Mouse (Mus musculus) thymus, postnatal 4 days (tissue): ENCODE results near the gene Aire.

ENCODE experiments used
- DNase-seq: peaks from one replicate; pipeline ENCODE4 v3.0.0; 2021

Gene Aire

GRCm38 (mm10) chr10:78043406-78043836 lies at the start of gene Aire:
TSS of gene Aire (minus strand) at chr10:78043610.
- DNase-seq: peak; percentile 91

- no peak for DNase-seq
Observed at GRCm38 (mm10) chr10:78092725-78093029, 49.3 kb upstream of the Aire start.

- no peak for DNase-seq
Observed at GRCm38 (mm10) chr10:78091865-78092724, 48.7 kb upstream of the Aire start.

- no peak for DNase-seq
Observed at GRCm38 (mm10) chr10:78090706-78091491, 47.5 kb upstream of the Aire start.

- DNase-seq: no peak
Observed at GRCm38 (mm10) chr10:78090246-78090645, 46.8 kb upstream of the Aire start.

GRCm38 (mm10) chr10:78087101-78087511 lies 43.7 kb upstream of the Aire start:
- DNase-seq: peak; percentile 42

- peak; percentile 18 for DNase-seq
Observed at GRCm38 (mm10) chr10:78086444-78087061, 43.1 kb upstream of the Aire start.

- DNase-seq: no peak
Observed at GRCm38 (mm10) chr10:78085711-78086110, 42.3 kb upstream of the Aire start.

- no peak for DNase-seq
Observed at GRCm38 (mm10) chr10:78084073-78084472, 40.7 kb upstream of the Aire start.

GRCm38 (mm10) chr10:78079955-78080591 lies 36.7 kb upstream of the Aire start:
- DNase-seq: no peak

GRCm38 (mm10) chr10:78078276-78078675 lies 34.9 kb upstream of the Aire start:
- peak; percentile 33 for DNase-seq

- no peak for DNase-seq
Observed at GRCm38 (mm10) chr10:78077862-78078261, 34.5 kb upstream of the Aire start.

- peak; percentile 65 for DNase-seq
Observed at GRCm38 (mm10) chr10:78074977-78075376, 31.6 kb upstream of the Aire start.

- no peak for DNase-seq
Observed at GRCm38 (mm10) chr10:78074151-78074550, 30.7 kb upstream of the Aire start.

GRCm38 (mm10) chr10:78069101-78070011 lies 25.9 kb upstream of the Aire start, which contains the start of gene Icosl:
TSS of gene Icosl (plus strand) at chr10:78069302.
- DNase-seq: peak; percentile 78

GRCm38 (mm10) chr10:78068541-78068940 lies 25.1 kb upstream of the Aire start:
- DNase-seq: no peak

GRCm38 (mm10) chr10:78067226-78067625 lies 23.8 kb upstream of the Aire start:
- DNase-seq: peak; percentile 61

GRCm38 (mm10) chr10:78063122-78063521 lies 19.7 kb upstream of the Aire start:
- no peak for DNase-seq

- no peak for DNase-seq
Observed at GRCm38 (mm10) chr10:78057056-78057455, 13.6 kb upstream of the Aire start.

GRCm38 (mm10) chr10:78054633-78055565 lies 11.5 kb upstream of the Aire start:
- DNase-seq: no peak
